Mouse (Mus musculus): ENCODE results near the gene Cxcr5. TPM values are rescaled to one million over a fixed set of nuclear protein-coding genes. Genes with fewer than 3 reads are reported as not detected.

The Cxcr5 gene
- polyA plus RNA-seq, 1 experiment from 2014 or later, result not detected

- Histone ChIP-seq H3K27ac (ENCODE audit: low read depth, low read length) (peak overlapping the region; percentile 98), H3K27me3 (replicated peaks; ENCODE audit: control insufficient read depth, insufficient read depth, low read length) (no peaks in the 10 kb centered on the region), H3K9ac (ENCODE audit: low read depth, low read length) (peak overlapping the region; percentile 98), H3K9me3 (ENCODE audit: control insufficient read depth, low read length) (no peaks in the 10 kb centered on the region), H3K4me3 (ENCODE audit: low read length) (peak overlapping the region; percentile 91), H3K36me3 (ENCODE audit: control insufficient read depth, insufficient read depth, low read length) (no peaks in the 10 kb centered on the region), H3K4me1 (ENCODE audit: control insufficient read depth, insufficient read depth, low read depth, low read length) (peaks cover 55% of the 10 kb centered on the region), H3K4me2 (ENCODE audit: low read length) (peak overlapping the region; percentile 82)
- peak; percentile 17; the same call in 1 of the 2 replicates for ATAC-seq
- WGBS, result 0% methylated on average over 12 of the region's 12 CpGs
These were observed 78.1 kb downstream of the Cxcr5 start for GRCm38 (mm10) chr9:44483510-44484044.

GRCm38 (mm10) chr9:44483041-44483509 is 78.6 kb downstream of the Cxcr5 start:
- Histone ChIP-seq H3K9ac (ENCODE audit: low read depth, low read length) (peak overlapping the region; percentile 98), H3K4me3 (ENCODE audit: low read length) (peak overlapping the region; percentile 91), H3K4me2 (ENCODE audit: low read length) (peak overlapping the region; percentile 82), H3K4me1 (ENCODE audit: control insufficient read depth, insufficient read depth, low read depth, low read length) (peaks cover 50% of the 10 kb centered on the region), H3K27me3 (replicated peaks; ENCODE audit: control insufficient read depth, insufficient read depth, low read length) (no peaks in the 10 kb centered on the region), H3K36me3 (ENCODE audit: control insufficient read depth, insufficient read depth, low read length) (no peaks in the 10 kb centered on the region), H3K9me3 (ENCODE audit: control insufficient read depth, low read length) (no peaks in the 10 kb centered on the region), H3K27ac (ENCODE audit: low read depth, low read length) (peak overlapping the region; percentile 98)
- no peak for ATAC-seq
- WGBS, result 1% methylated on average over 26 of the region's 39 CpGs

- peak; percentile 75 for ATAC-seq
- Histone ChIP-seq H3K4me2 (ENCODE audit: low read length) (peak within 1 kb of the TSS; percentile 82), H3K36me3 (ENCODE audit: control insufficient read depth, insufficient read depth, low read length) (no peaks in the 10 kb centered on the region), H3K4me3 (ENCODE audit: low read length) (peak within 1 kb of the TSS; percentile 91), H3K9me3 (ENCODE audit: control insufficient read depth, low read length) (no peaks in the 10 kb centered on the region), H3K27ac (ENCODE audit: low read depth, low read length) (peak within 1 kb of the TSS; percentile 98), H3K27me3 (replicated peaks; ENCODE audit: control insufficient read depth, insufficient read depth, low read length) (no peaks in the 10 kb centered on the region), H3K9ac (ENCODE audit: low read depth, low read length) (peak within 1 kb of the TSS; percentile 98), H3K4me1 (ENCODE audit: control insufficient read depth, insufficient read depth, low read depth, low read length) (peaks cover 50% of the 10 kb centered on the region)
- under 1% methylated on average over 21 of the region's 31 CpGs for WGBS
These were observed 79.1 kb downstream of the Cxcr5 start, which contains the start of gene Bcl9l for GRCm38 (mm10) chr9:44482552-44482951. TSS of gene Bcl9l (plus strand) at chr9:44482825.

- Histone ChIP-seq H3K4me3 (ENCODE audit: low read length) (peak overlapping the region; percentile 91), H3K27me3 (replicated peaks; ENCODE audit: control insufficient read depth, insufficient read depth, low read length) (no peaks in the 10 kb centered on the region), H3K27ac (ENCODE audit: low read depth, low read length) (peak overlapping the region; percentile 98), H3K9me3 (ENCODE audit: control insufficient read depth, low read length) (no peaks in the 10 kb centered on the region), H3K9ac (ENCODE audit: low read depth, low read length) (peak overlapping the region; percentile 98), H3K4me1 (ENCODE audit: control insufficient read depth, insufficient read depth, low read depth, low read length) (peaks cover 50% of the 10 kb centered on the region), H3K36me3 (ENCODE audit: control insufficient read depth, insufficient read depth, low read length) (no peaks in the 10 kb centered on the region), H3K4me2 (ENCODE audit: low read length) (peak overlapping the region; percentile 82)
- WGBS, result 8% methylated on average over 3 of the region's 3 CpGs
- no peak for ATAC-seq
These were observed 79.6 kb downstream of the Cxcr5 start for GRCm38 (mm10) chr9:44482112-44482511.

- Histone ChIP-seq H3K4me3 (ENCODE audit: low read length) (peak overlapping the region; percentile 65), H3K9ac (ENCODE audit: low read depth, low read length) (peak overlapping the region; percentile 90), H3K4me1 (ENCODE audit: control insufficient read depth, insufficient read depth, low read depth, low read length) (peaks cover 27% of the 10 kb centered on the region), H3K36me3 (ENCODE audit: control insufficient read depth, insufficient read depth, low read length) (no peaks in the 10 kb centered on the region), H3K27ac (ENCODE audit: low read depth, low read length) (peak overlapping the region; percentile 98), H3K4me2 (ENCODE audit: low read length) (peak overlapping the region; percentile 96), H3K27me3 (replicated peaks; ENCODE audit: control insufficient read depth, insufficient read depth, low read length) (no peaks in the 10 kb centered on the region), H3K9me3 (ENCODE audit: control insufficient read depth, low read length) (no peaks in the 10 kb centered on the region)
- peak; percentile 68 for ATAC-seq
- under 1% methylated on average over 26 of the region's 26 CpGs for WGBS
These were observed 81.8 kb downstream of the Cxcr5 start for GRCm38 (mm10) chr9:44479628-44480428.

GRCm38 (mm10) chr9:44478959-44479605 is 82.6 kb downstream of the Cxcr5 start:
- Histone ChIP-seq H3K4me2 (ENCODE audit: low read length) (peak overlapping the region; percentile 96), H3K4me3 (ENCODE audit: low read length) (peak overlapping the region; percentile 65), H3K36me3 (ENCODE audit: control insufficient read depth, insufficient read depth, low read length) (no peaks in the 10 kb centered on the region), H3K27me3 (replicated peaks; ENCODE audit: control insufficient read depth, insufficient read depth, low read length) (no peaks in the 10 kb centered on the region), H3K9me3 (ENCODE audit: control insufficient read depth, low read length) (no peaks in the 10 kb centered on the region), H3K9ac (ENCODE audit: low read depth, low read length) (peak overlapping the region; percentile 90), H3K4me1 (ENCODE audit: control insufficient read depth, insufficient read depth, low read depth, low read length) (peaks cover 20% of the 10 kb centered on the region), H3K27ac (ENCODE audit: low read depth, low read length) (peak overlapping the region; percentile 98)
- ATAC-seq, result peak; percentile 63
- WGBS, result under 1% methylated on average over 29 of the region's 29 CpGs

- Histone ChIP-seq H3K9ac (ENCODE audit: low read depth, low read length) (peak overlapping the region; percentile 90), H3K4me2 (ENCODE audit: low read length) (peak overlapping the region; percentile 96), H3K27me3 (replicated peaks; ENCODE audit: control insufficient read depth, insufficient read depth, low read length) (no peaks in the 10 kb centered on the region), H3K9me3 (ENCODE audit: control insufficient read depth, low read length) (no peaks in the 10 kb centered on the region), H3K36me3 (ENCODE audit: control insufficient read depth, insufficient read depth, low read length) (no peaks in the 10 kb centered on the region), H3K27ac (ENCODE audit: low read depth, low read length) (peak overlapping the region; percentile 98), H3K4me3 (ENCODE audit: low read length) (peak overlapping the region; percentile 65), H3K4me1 (ENCODE audit: control insufficient read depth, insufficient read depth, low read depth, low read length) (peaks cover 17% of the 10 kb centered on the region)
- 0% methylated on average over 22 of the region's 27 CpGs for WGBS
- ATAC-seq, result peak; percentile 64
These were observed 83.3 kb downstream of the Cxcr5 start for GRCm38 (mm10) chr9:44478229-44478921.

GRCm38 (mm10) chr9:44477339-44478228 is 84.1 kb downstream of the Cxcr5 start:
- no peaks in the 10 kb centered on the region for H3K9me3 ChIP-seq (ENCODE audit: control insufficient read depth, low read length)
- peak overlapping the region; percentile 65 for H3K4me3 ChIP-seq (ENCODE audit: low read length)
- H3K4me1 ChIP-seq (ENCODE audit: control insufficient read depth, insufficient read depth, low read depth, low read length), result peaks cover 17% of the 10 kb centered on the region
- 5% methylated on average over 24 of the region's 24 CpGs for WGBS
- no peaks in the 10 kb centered on the region for H3K27me3 ChIP-seq (replicated peaks; ENCODE audit: control insufficient read depth, insufficient read depth, low read length)
- H3K4me2 ChIP-seq (ENCODE audit: low read length), result peak overlapping the region; percentile 96
- H3K36me3 ChIP-seq (ENCODE audit: control insufficient read depth, insufficient read depth, low read length), result no peaks in the 10 kb centered on the region
- H3K9ac ChIP-seq (ENCODE audit: low read depth, low read length), result peak overlapping the region; percentile 90
- H3K27ac ChIP-seq (ENCODE audit: low read depth, low read length), result peak overlapping the region; percentile 98
- ATAC-seq, result no peak
